Mouse (Mus musculus) embryonic facial prominence, embryonic 15.5 days (tissue): ENCODE measurements around the gene Tmem222. TPM values are rescaled to one million over a fixed set of nuclear protein-coding genes. Genes with fewer than 3 reads are reported as not detected.

ENCODE experiments used
- polyA plus RNA-seq: library from polyadenylated mRNA; unstranded; fragments of >200 nt; fragmentation: Nextera tagmentation; extraction: Ambion mirVana; gene quantifications from 2 replicates; pipeline ENCODE4 v1.2.1, GENCODE M21; 2015

The Tmem222 gene
- polyA plus RNA-seq, 1 experiment from 2014 or later, result 87.8 TPM

Other genes starting within 250 kb of the Tmem222 start
- gene Wasf2, start 147.3 kb downstream of the Tmem222 start, polyA plus RNA-seq, result 116 and 118 TPM in 2 replicates
- gene Cd164l2, start 65.7 kb downstream of the Tmem222 start, polyA plus RNA-seq, result 8.8 and 9.3 TPM in 2 replicates
- gene Gpr3, start 65.3 kb downstream of the Tmem222 start, polyA plus RNA-seq, result 0.07 and 0.24 TPM in 2 replicates
- 17.4 and 20.6 TPM in 2 replicates for gene Map3k6, start 37.0 kb downstream of the Tmem222 start, polyA plus RNA-seq
- gene Sytl1, start 14.7 kb downstream of the Tmem222 start, polyA plus RNA-seq, result 39.7 and 40.2 TPM in 2 replicates
- gene Wdtc1, start 75.7 kb upstream of the Tmem222 start, polyA plus RNA-seq, result 17.0 and 17.2 TPM in 2 replicates
- gene Slc9a1, start 91.9 kb upstream of the Tmem222 start, polyA plus RNA-seq, result 11.0 and 11.2 TPM in 2 replicates
- 9.7 and 11.2 TPM in 2 replicates for gene Tent5b, start 202.3 kb upstream of the Tmem222 start, polyA plus RNA-seq
- gene Trnp1, start 220.8 kb upstream of the Tmem222 start, polyA plus RNA-seq, result 8.0 and 9.1 TPM in 2 replicates
- gene Kdf1, start 241.2 kb upstream of the Tmem222 start, polyA plus RNA-seq, result 25.4 and 30.2 TPM in 2 replicates